Mouse (Mus musculus) liver, embryonic 13.5 days (tissue): ENCODE data around the gene Gpr25. TPM values are rescaled to one million over a fixed set of nuclear protein-coding genes. Genes with fewer than 3 reads are reported as not detected.

Experiments used
- ATAC-seq: fragments of 200-750 bp; cut with Nextera tagmentation; 2 replicates; pipeline ENCODE4 v1.8.0; 2017; ENCODE audit warnings: low read depth, mild to moderate bottlenecking, moderate number of reproducible peaks, moderate library complexity
- DNase-seq: peaks from one replicate; pipeline ENCODE4 v3.0.0; 2022
- H3K27ac ChIP-seq: fragments of 300-500 bp; sonication (generic); 2 replicates; pipeline ENCODE4 v1.5.1; 2015; ENCODE audit warnings: moderate library complexity, mild to moderate bottlenecking, inconsistent platforms
- H3K27me3 ChIP-seq: fragments of 300-500 bp; sonication (generic); 2 replicates; pipeline ENCODE4 v1.6.1; 2015; ENCODE audit warnings: mild to moderate bottlenecking, inconsistent platforms
- H3K36me3 ChIP-seq: fragments of 300-500 bp; sonication (generic); 2 replicates; pipeline ENCODE4 v1.6.1; 2015; ENCODE audit warnings: mild to moderate bottlenecking, inconsistent platforms
- H3K4me1 ChIP-seq: fragments of 300-500 bp; sonication (generic); replicated peaks from 2 replicates; pipeline ENCODE4 v1.6.1; 2015; ENCODE audit warnings: inconsistent platforms
- H3K4me2 ChIP-seq: fragments of 300-500 bp; sonication (generic); 2 replicates; pipeline ENCODE4 v1.6.1; 2015; ENCODE audit warnings: inconsistent platforms, mild to moderate bottlenecking, moderate library complexity
- H3K4me3 ChIP-seq: fragments of 300-500 bp; sonication (generic); replicated peaks from 2 replicates; pipeline ENCODE4 v1.5.1; 2015; ENCODE audit warnings: mild to moderate bottlenecking, inconsistent platforms
- H3K9ac ChIP-seq: fragments of 300-500 bp; sonication (generic); 2 replicates; pipeline ENCODE4 v1.6.1; 2015; ENCODE audit warnings: mild to moderate bottlenecking, inconsistent platforms
- H3K9me3 ChIP-seq: fragments of 300-500 bp; sonication (generic); replicated peaks from 2 replicates; pipeline ENCODE4 v1.6.1; 2016; ENCODE audit warnings: inconsistent platforms
- WGBS: fragments of 180-500 bp; shearing (Covaris S2); methylation state at CpG from one replicate; pipeline ENCODE4 v1.1.7; 2015; ENCODE audit not compliant: insufficient replicate concordance; 5-methylcytosine and 5-hydroxymethylcytosine counted together
- polyA plus RNA-seq: library from polyadenylated mRNA; unstranded; fragments of >200 nt; fragmentation: Nextera tagmentation; extraction: Ambion mirVana; gene quantifications from 2 replicates; pipeline ENCODE4 v1.2.1, GENCODE M21; 2015

The Gpr25 gene
- not detected in 2 replicates for polyA plus RNA-seq

- peaks cover 88% of the 10 kb centered on the region for H3K27me3 ChIP-seq
- H3K9ac ChIP-seq, result no peak within 1 kb of the TSS
- peaks cover 15% of the 10 kb centered on the region for H3K4me1 ChIP-seq
- H3K27ac ChIP-seq, result no peak within 1 kb of the TSS
- 10% methylated on average over 28 of the region's 28 CpGs for WGBS
- H3K9me3 ChIP-seq, result no peaks in the 10 kb centered on the region
- peak within 1 kb of the TSS; percentile 49 for H3K4me3 ChIP-seq
- ATAC-seq (0 out of 2 replicates have a peak, but pooled peaks have one; percentile 20), DNase-seq (no peak)
- peak within 1 kb of the TSS; percentile 66 for H3K4me2 ChIP-seq
- no peaks in the 10 kb centered on the region for H3K36me3 ChIP-seq
Observed at GRCm38 (mm10) chr1:136260635-136261238, at the start of gene Gpr25. TSS of gene Gpr25 (minus strand) at chr1:136260873.

GRCm38 (mm10) chr1:136309193-136309592, 48.5 kb upstream of the Gpr25 start:
- DNase-seq (no peak), ATAC-seq (no peak)
- Histone ChIP-seq H3K36me3 (peaks cover 8% of the 10 kb centered on the region), H3K9me3 (no peaks in the 10 kb centered on the region), H3K4me2 (no peak overlapping the region), H3K9ac (no peak overlapping the region), H3K27ac (no peak overlapping the region), H3K4me1 (peaks cover 4% of the 10 kb centered on the region; the same call in 1 of the 2 replicates), H3K27me3 (no peaks in the 10 kb centered on the region), H3K4me3 (no peak overlapping the region)
- WGBS, result 91% methylated on average over 5 of the region's 5 CpGs

GRCm38 (mm10) chr1:136306424-136306823, 45.8 kb upstream of the Gpr25 start:
- Histone ChIP-seq H3K4me3 (no peak overlapping the region), H3K4me1 (no peaks in the 10 kb centered on the region; the same call in 1 of the 2 replicates), H3K27ac (no peak overlapping the region), H3K9ac (no peak overlapping the region), H3K36me3 (peaks cover 18% of the 10 kb centered on the region), H3K9me3 (no peaks in the 10 kb centered on the region), H3K27me3 (no peaks in the 10 kb centered on the region), H3K4me2 (no peak overlapping the region)
- DNase-seq (no peak), ATAC-seq (peak; percentile 41; the same call in 1 of the 2 replicates)
- WGBS, result 67% methylated on average over 3 of the region's 3 CpGs

GRCm38 (mm10) chr1:136293961-136294360, 33.3 kb upstream of the Gpr25 start:
- no peak overlapping the region for H3K9ac ChIP-seq
- DNase-seq, result no peak
- peaks cover 54% of the 10 kb centered on the region for H3K36me3 ChIP-seq
- H3K27ac ChIP-seq, result no peak overlapping the region
- H3K9me3 ChIP-seq, result no peaks in the 10 kb centered on the region
- no peak for ATAC-seq
- H3K4me3 ChIP-seq, result no peak overlapping the region
- H3K4me2 ChIP-seq, result no peak overlapping the region
- no peaks in the 10 kb centered on the region for H3K27me3 ChIP-seq
- no peaks in the 10 kb centered on the region for H3K4me1 ChIP-seq

- Histone ChIP-seq H3K27me3 (no peaks in the 10 kb centered on the region), H3K9ac (no peak overlapping the region), H3K36me3 (peaks cover 63% of the 10 kb centered on the region), H3K4me3 (no peak overlapping the region), H3K4me2 (no peak overlapping the region), H3K27ac (no peak overlapping the region), H3K4me1 (no peaks in the 10 kb centered on the region), H3K9me3 (no peaks in the 10 kb centered on the region)
- WGBS, result 39% methylated on average over 1 of the region's 1 CpGs
- ATAC-seq (no peak), DNase-seq (no peak)
Observed at GRCm38 (mm10) chr1:136289803-136290202, 29.1 kb upstream of the Gpr25 start.

- H3K4me1 ChIP-seq, result no peaks in the 10 kb centered on the region
- WGBS, result 90% methylated on average over 8 of the region's 8 CpGs
- no peak overlapping the region for H3K4me3 ChIP-seq
- peaks cover 94% of the 10 kb centered on the region for H3K36me3 ChIP-seq
- DNase-seq, result no peak
- H3K27me3 ChIP-seq, result no peaks in the 10 kb centered on the region
- no peak overlapping the region for H3K27ac ChIP-seq
- no peaks in the 10 kb centered on the region for H3K9me3 ChIP-seq
- no peak for ATAC-seq
- no peak overlapping the region for H3K9ac ChIP-seq
- H3K4me2 ChIP-seq, result no peak overlapping the region
Observed at GRCm38 (mm10) chr1:136277366-136277765, 16.7 kb upstream of the Gpr25 start.

GRCm38 (mm10) chr1:136268224-136268623, 7.6 kb upstream of the Gpr25 start:
- Histone ChIP-seq H3K27me3 (peaks cover 14% of the 10 kb centered on the region), H3K27ac (no peak overlapping the region), H3K36me3 (peaks cover 43% of the 10 kb centered on the region), H3K4me2 (no peak overlapping the region), H3K9ac (no peak overlapping the region), H3K4me1 (no peaks in the 10 kb centered on the region; the same call in 1 of the 2 replicates), H3K9me3 (no peaks in the 10 kb centered on the region), H3K4me3 (no peak overlapping the region)
- 60% methylated on average over 7 of the region's 7 CpGs for WGBS
- no peak for ATAC-seq
- no peak for DNase-seq

- DNase-seq (no peak), ATAC-seq (no peak)
- H3K9ac ChIP-seq, result no peak overlapping the region
- 25% methylated on average over 6 of the region's 6 CpGs for WGBS
- peaks cover 35% of the 10 kb centered on the region for H3K27me3 ChIP-seq
- no peaks in the 10 kb centered on the region for H3K9me3 ChIP-seq
- H3K4me2 ChIP-seq, result no peak overlapping the region
- no peak overlapping the region for H3K27ac ChIP-seq
- H3K4me1 ChIP-seq, result no peaks in the 10 kb centered on the region; the same call in 1 of the 2 replicates
- no peak overlapping the region for H3K4me3 ChIP-seq
- H3K36me3 ChIP-seq, result peaks cover 22% of the 10 kb centered on the region
Observed at GRCm38 (mm10) chr1:136266127-136266526, 5.5 kb upstream of the Gpr25 start.

- no peak overlapping the region for H3K27ac ChIP-seq
- no peak for ATAC-seq
- H3K4me3 ChIP-seq, result no peak overlapping the region
- peaks cover 63% of the 10 kb centered on the region for H3K27me3 ChIP-seq
- H3K4me1 ChIP-seq, result peaks cover 15% of the 10 kb centered on the region
- H3K36me3 ChIP-seq, result peaks cover 3% of the 10 kb centered on the region; the same call in 1 of the 2 replicates
- no peak overlapping the region for H3K4me2 ChIP-seq
- DNase-seq, result no peak
- WGBS, result 68% methylated on average over 5 of the region's 5 CpGs
- H3K9ac ChIP-seq, result no peak overlapping the region
- H3K9me3 ChIP-seq, result no peaks in the 10 kb centered on the region
Observed at GRCm38 (mm10) chr1:136263355-136263754, 2.7 kb upstream of the Gpr25 start.

- Histone ChIP-seq H3K4me1 (peaks cover 18% of the 10 kb centered on the region), H3K27ac (no peak overlapping the region), H3K9ac (no peak overlapping the region), H3K4me3 (peak overlapping the region; percentile 49), H3K36me3 (no peaks in the 10 kb centered on the region), H3K27me3 (peaks cover 90% of the 10 kb centered on the region), H3K4me2 (peak overlapping the region; percentile 66), H3K9me3 (no peaks in the 10 kb centered on the region)
- peak; percentile 45; the same call in 1 of the 2 replicates for ATAC-seq
- 2% methylated on average over 93 of the region's 95 CpGs for WGBS
- no peak for DNase-seq
Observed at GRCm38 (mm10) chr1:136259893-136260634, 609 bp downstream of the Gpr25 start.

- Histone ChIP-seq H3K36me3 (no peaks in the 10 kb centered on the region), H3K4me3 (peak overlapping the region; percentile 49), H3K27me3 (peaks cover 95% of the 10 kb centered on the region), H3K27ac (no peak overlapping the region), H3K4me1 (peaks cover 20% of the 10 kb centered on the region), H3K9ac (no peak overlapping the region), H3K4me2 (peak overlapping the region; percentile 66), H3K9me3 (no peaks in the 10 kb centered on the region)
- DNase-seq, result no peak
- WGBS, result 4% methylated on average over 16 of the region's 16 CpGs
- no peak for ATAC-seq
Observed at GRCm38 (mm10) chr1:136259543-136259892, 1.2 kb downstream of the Gpr25 start.
